Mouse (Mus musculus) CD4-positive naive resting alpha-beta T cell, adult 76 days (primary cell): ENCODE results near the gene Pik3cb. TPM values are rescaled to one million over a fixed set of nuclear protein-coding genes. Genes with fewer than 3 reads are reported as not detected.

ENCODE experiments used
- total RNA-seq: library from RNA; stranded (reverse); gene quantifications from one replicate; pipeline ENCODE4 v1.2.4, GENCODE M21; 2023

Pik3cb gene
- total RNA-seq, result 12.3 TPM

DNA sequence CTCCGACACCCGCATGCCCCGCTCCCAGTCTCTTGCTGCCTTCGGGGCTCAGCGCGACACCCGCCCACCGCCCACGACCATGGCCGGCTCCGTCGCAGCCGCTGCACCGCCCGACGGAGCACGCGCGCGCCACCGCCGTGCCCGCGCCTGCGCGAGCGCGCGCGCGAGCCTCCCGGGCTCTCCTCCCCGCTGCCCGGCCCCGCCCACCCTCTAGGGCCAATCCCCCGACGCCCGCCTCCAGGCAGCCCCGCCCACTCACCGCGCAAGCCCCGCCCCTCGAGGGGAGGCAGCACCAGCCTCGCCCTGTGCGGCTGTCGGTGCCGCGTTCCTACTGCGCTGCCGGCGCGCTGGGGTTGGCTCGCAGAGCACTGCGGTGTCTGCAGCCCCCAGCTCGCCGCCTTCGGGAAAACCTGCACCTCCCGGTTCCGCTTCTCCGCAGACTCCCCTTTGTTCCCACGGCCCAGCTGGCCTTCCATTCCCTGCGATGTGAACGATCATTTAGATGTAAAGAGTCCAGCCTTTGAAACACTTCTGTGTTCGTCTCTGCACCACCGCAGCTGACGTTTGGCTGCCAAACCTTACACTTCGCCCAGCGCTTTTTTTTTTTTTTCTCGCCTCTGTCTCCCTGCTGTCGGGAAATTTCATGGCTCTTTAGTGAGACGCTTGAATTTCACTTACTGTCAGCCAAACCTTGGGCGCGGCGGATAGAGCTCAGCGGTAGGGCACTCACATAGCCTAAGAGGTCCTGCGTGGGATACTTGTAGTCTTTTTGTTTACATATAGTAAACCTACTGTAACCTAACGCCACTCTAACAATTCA is at the start of gene Pik3cb:
Pik3cb (minus strand) TSS at position 559 of the 820 bp plus-strand sequence.

DNA sequence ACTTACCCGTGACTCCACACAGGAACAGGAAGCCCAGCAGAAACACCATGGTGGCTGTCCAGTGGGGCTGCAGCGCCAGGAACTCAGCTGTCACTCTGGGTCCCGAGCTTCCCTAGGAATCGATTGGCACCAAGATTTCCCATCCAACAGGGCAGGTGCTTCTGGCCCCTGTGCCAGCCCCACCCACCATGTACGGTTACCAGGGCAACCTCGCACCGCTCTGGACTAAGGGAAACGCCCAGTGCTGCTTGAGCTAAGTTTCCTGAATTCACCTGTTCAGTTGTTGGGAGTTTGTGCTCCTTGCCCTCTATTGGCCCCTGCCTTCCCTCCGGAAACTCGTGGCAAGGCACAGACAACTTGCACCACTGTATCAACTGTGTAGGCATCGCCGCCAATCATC is 104.8 kb downstream of the Pik3cb start, which contains the start of gene Gm1123:
Gm1123 (minus strand) TSS at position 141 of the 400 bp plus-strand sequence.

Other genes with a start within 250 kb of the Pik3cb start
- gene 7420426K07Rik, start 237.5 kb downstream of the Pik3cb start, total RNA-seq, result not detected
- not detected for gene Foxl2, start 185.3 kb downstream of the Pik3cb start, total RNA-seq
- gene Faim, start 154.2 kb downstream of the Pik3cb start, total RNA-seq, result 40.4 TPM
- not detected for gene Gm1123, start 104.9 kb downstream of the Pik3cb start, total RNA-seq
- not detected for gene Faiml, start 96.6 kb upstream of the Pik3cb start, total RNA-seq
- gene Cep70, start 102.7 kb upstream of the Pik3cb start, total RNA-seq, result 9.5 TPM
- gene Esyt3, start 217.9 kb upstream of the Pik3cb start, total RNA-seq, result not detected